Mouse (Mus musculus) kidney, postnatal 14 days (tissue): ENCODE results near the gene Gm3411.
"Not testable (repeated sequence)": the region's sequence is repeated elsewhere in the genome, so short reads cannot be mapped to it uniquely, and the experiment has no call there.

Experiments
- DNase-seq: peaks from one replicate; pipeline ENCODE4 v3.0.0; 2022; ENCODE audit warnings: mixed read lengths

Gene Gm3411

DNA sequence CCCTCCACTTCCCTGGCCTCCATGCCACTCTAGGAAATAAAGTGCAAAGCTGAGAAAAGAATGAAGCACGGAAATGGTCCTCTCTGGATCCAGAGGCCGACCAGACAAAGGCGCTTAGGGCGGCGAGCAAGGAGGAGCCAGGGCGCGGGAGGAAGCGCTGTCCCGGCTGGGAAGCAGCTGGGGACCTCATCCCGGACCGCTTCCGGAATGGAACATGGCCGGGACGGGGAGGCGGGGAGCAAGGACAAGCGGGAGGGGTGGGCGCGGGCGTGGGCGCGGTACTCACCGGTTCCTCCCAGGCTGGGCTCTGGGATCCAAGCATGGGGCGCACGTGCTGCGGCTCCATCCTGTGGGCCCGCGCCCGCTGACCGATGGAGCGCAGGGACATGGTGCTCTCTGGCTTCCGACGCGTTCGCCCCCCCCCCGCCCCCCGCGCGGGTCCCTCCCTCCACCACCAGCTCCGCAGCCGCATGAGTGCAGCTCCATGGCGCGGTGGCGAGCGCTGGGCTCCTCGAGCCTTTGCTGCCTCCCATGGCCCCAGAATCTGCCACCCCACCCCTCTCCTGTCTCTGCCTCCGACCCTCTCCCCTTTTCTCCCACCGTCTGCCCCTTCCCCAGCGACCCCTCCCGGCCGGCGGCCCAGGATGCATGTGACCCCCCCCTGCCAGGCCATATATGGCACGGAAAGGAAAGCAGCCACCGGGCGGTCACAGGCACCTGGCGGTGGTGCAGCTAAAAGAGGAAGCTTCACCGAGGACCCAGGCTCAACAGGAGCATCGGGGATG lies at the start of gene Gm3411:
Gene Gm3411 (minus strand): TSS at position 320 of the 785 bp plus-strand sequence.
- DNase-seq = peak; percentile 68

DNA sequence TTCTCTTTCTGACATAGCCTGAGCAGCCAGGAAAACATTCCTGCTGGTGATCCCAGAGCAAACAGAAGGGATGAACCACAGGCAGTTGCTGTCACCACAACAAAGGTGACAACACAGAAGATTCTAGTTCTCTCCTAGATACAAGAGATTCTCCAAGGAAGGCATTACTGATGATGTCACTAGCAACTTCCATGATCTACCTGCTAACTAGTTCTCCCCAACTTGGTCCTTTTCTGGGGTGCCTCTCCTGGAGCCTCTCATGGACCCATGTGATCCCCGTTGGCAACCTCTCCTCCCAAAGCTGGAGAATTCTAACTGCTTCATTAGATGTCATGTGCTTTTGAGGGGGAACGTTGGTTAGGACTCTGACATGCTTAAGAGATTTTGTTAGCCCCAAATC lies 17.7 kb upstream of the Gm3411 start, which contains the start of gene Gm21103:
Gene Gm21103 (minus strand): TSS at position 101 of the 400 bp plus-strand sequence.
- DNase-seq = not testable (repeated sequence)

DNA sequence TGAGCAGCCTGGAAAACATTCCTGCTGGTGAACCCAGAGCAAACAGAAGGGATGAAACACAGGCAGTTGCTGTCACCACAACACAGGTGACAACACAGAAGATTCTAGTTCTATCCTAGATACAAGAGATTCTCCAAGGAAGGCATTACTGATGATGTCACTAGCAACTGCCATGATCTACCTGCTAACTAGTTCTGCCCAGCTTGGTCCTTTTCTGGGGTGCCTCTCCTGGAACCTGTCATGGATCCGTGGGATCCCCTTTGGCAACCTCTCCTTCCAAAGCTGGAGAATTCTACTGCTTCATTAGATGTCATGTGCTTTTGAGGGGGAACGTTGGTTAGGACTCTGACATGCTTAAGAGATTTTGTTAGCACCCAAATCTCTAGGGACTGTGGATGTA lies 67.9 kb downstream of the Gm3411 start, which contains the start of gene Gm21560:
Gene Gm21560 (minus strand): TSS at position 101 of the 400 bp plus-strand sequence.
- DNase-seq = not testable (repeated sequence)
